Mouse (Mus musculus): ENCODE data around the gene Sncb.

Sncb gene

GRCm38 (mm10) chr13:54783235-54783634, 16.8 kb upstream of the Sncb start:
- DNase-seq (ENCODE audit: low spot score in 2 of 2): no peak

- DNase-seq (ENCODE audit: low spot score in 2 of 2): peak in 1 of 2 experiments; percentile 58
Measured at GRCm38 (mm10) chr13:54781086-54781485, 14.7 kb upstream of the Sncb start.

- peak in 1 of 2 experiments; percentile 70 for DNase-seq (ENCODE audit: low spot score in 2 of 2)
Measured at GRCm38 (mm10) chr13:54780592-54780991, 14.2 kb upstream of the Sncb start.

- DNase-seq (ENCODE audit: low spot score in 2 of 2): no peak
Measured at GRCm38 (mm10) chr13:54767012-54767411, 617 bp upstream of the Sncb start.

- peak in 1 of 2 experiments; percentile 63 for DNase-seq (ENCODE audit: low spot score in 2 of 2)
Measured at GRCm38 (mm10) chr13:54765281-54766191, 859 bp downstream of the Sncb start.

- DNase-seq (ENCODE audit: low spot score in 2 of 2): no peak
Measured at GRCm38 (mm10) chr13:54760906-54761305, 5.5 kb downstream of the Sncb start.

GRCm38 (mm10) chr13:54760164-54760795, 6.1 kb downstream of the Sncb start:
- DNase-seq (ENCODE audit: low spot score in 2 of 2): peak; percentile 90 to 92

- DNase-seq (ENCODE audit: low spot score in 2 of 2): peak in 1 of 2 experiments; percentile 15
Measured at GRCm38 (mm10) chr13:54759496-54759895, 6.9 kb downstream of the Sncb start.

- DNase-seq (ENCODE audit: low spot score in 2 of 2): no peak
Measured at GRCm38 (mm10) chr13:54758756-54759470, 7.5 kb downstream of the Sncb start.

GRCm38 (mm10) chr13:54758045-54758755, 8.2 kb downstream of the Sncb start:
- DNase-seq (ENCODE audit: low spot score in 2 of 2): peak; percentile 91 to 96

- DNase-seq (ENCODE audit: low spot score in 2 of 2): peak in 1 of 2 experiments; percentile 70
Measured at GRCm38 (mm10) chr13:54757093-54757830, 9.1 kb downstream of the Sncb start.

GRCm38 (mm10) chr13:54756156-54756712, 10.2 kb downstream of the Sncb start:
- peak in 1 of 2 experiments; percentile 7 for DNase-seq (ENCODE audit: low spot score in 2 of 2)

GRCm38 (mm10) chr13:54755201-54755830, 11.1 kb downstream of the Sncb start:
- DNase-seq (ENCODE audit: low spot score in 2 of 2): peak in 1 of 2 experiments; percentile 63

GRCm38 (mm10) chr13:54754169-54755080, 12.0 kb downstream of the Sncb start:
- DNase-seq (ENCODE audit: low spot score in 2 of 2): peak in 1 of 2 experiments; percentile 56

- DNase-seq (ENCODE audit: low spot score in 2 of 2): no peak
Measured at GRCm38 (mm10) chr13:54753733-54754132, 12.7 kb downstream of the Sncb start.

- peak; percentile 91 to 96 for DNase-seq (ENCODE audit: low spot score in 2 of 2)
Measured at GRCm38 (mm10) chr13:54752656-54753055, 13.7 kb downstream of the Sncb start.

GRCm38 (mm10) chr13:54750699-54751098, 15.7 kb downstream of the Sncb start:
- DNase-seq (ENCODE audit: low spot score in 2 of 2): no peak

GRCm38 (mm10) chr13:54749864-54750411, 16.5 kb downstream of the Sncb start, which contains the start of gene Gprin1:
Gprin1 (minus strand) TSS chr13:54749874.
- DNase-seq (ENCODE audit: low spot score in 2 of 2): no peak
